Mouse (Mus musculus): Measurements from ENCODE around the gene Mob3a. TPM values are rescaled to one million over a fixed set of nuclear protein-coding genes. Genes with fewer than 3 reads are reported as not detected.

Mob3a gene
- polyA plus RNA-seq, 2 experiments: 33.7 to 36.5 TPM

DNA sequence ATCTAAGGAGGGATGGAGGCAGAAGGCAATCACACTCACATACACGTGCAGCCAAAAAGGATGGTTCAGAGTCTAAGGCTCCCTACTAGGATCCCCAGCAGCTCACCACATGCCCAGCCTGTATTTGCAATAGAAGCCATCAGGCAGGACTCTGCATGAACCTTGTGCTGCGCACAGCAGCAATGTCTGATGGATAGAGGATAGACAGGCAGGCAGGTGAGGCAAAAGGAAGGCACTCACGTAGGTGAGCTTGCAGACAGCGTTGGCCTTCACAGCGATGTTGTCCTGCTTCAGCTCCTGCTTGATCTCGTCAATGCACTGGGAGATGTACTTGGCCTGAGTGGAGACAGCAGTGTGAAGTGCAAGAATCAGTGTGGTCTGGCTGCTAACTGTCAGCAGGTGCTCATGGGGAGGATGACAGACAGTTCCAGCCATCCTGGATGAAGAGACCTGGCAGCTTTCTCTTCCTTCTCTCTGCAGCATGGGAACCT is 30.9 kb upstream of the Mob3a start:
- no peak for ATAC-seq (ENCODE audit: low FRiP score, low read depth)
- DNase-seq (ENCODE audit: low spot score): no peak
- Histone ChIP-seq H3K9me3 (ENCODE audit: control insufficient read depth, low read length) (no peaks in the 10 kb centered on the region), H3K4me2 (replicated peaks; ENCODE audit: low read depth, low read length, severe bottlenecking) (no peak overlapping the region), H3K36me3 (ENCODE audit: control insufficient read depth, insufficient read depth, low read length) (peaks cover 72% of the 10 kb centered on the region), H3K4me3 (replicated peaks; ENCODE audit: low read length) (no peak overlapping the region), H3K4me1 (ENCODE audit: control insufficient read depth, insufficient read depth, low read length) (no peaks in the 10 kb centered on the region), H3K9ac (ENCODE audit: low read depth, low read length, severe bottlenecking) (no peak overlapping the region), H3K27ac (replicated peaks; ENCODE audit: low read depth, low read length) (no peak overlapping the region), H3K27me3 (ENCODE audit: control insufficient read depth, insufficient read depth, low read length) (no peaks in the 10 kb centered on the region)
- TF ChIP-seq POLR2A (IDR thresholded peaks at IDR 0.05; ENCODE audit: borderline replicate concordance, extremely low read depth, insufficient read depth, insufficient read length): no peak
- 99% methylated on average over 6 of the region's 6 CpGs for WGBS

DNA sequence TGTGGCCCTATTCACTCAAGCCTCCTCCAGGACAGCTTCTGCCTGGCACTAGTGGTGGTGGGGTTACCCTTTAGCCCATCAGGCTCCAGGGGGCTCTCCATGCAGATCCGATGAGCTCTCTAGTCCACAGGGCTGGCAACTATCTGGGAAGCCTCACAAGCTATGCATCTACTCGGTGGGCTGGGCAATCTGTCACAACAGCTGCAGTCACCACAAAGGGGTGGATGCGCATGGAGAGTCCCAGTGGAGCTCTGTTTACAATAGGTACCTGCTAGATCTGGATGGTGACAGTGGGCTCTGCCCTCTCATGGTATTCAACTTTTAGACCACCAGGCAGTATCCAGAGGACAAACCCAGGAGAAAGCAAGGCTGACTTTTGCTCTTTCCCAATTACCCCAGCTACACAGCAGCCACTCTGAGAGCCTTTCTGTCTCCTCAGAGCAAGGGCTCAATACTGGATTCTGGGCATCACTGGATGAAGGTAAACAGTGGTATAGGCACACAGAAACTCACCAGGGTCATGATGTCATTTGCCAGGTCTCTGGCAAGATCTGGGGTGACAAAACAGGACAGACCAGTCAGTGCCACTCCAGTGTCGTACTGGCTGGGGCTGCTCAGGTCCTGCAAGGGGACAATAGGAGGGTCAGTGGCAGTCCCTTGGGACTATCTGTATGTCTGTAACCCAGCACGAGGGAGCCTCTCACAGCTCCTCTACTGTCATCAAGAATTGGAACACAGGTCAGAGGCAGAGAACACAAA is 25.8 kb upstream of the Mob3a start:
- Histone ChIP-seq H3K4me3 (replicated peaks; ENCODE audit: low read length) (no peak overlapping the region), H3K9ac (ENCODE audit: low read depth, low read length, severe bottlenecking) (no peak overlapping the region), H3K27me3 (ENCODE audit: control insufficient read depth, insufficient read depth, low read length) (no peaks in the 10 kb centered on the region), H3K36me3 (ENCODE audit: control insufficient read depth, insufficient read depth, low read length) (peaks cover 98% of the 10 kb centered on the region), H3K9me3 (ENCODE audit: control insufficient read depth, low read length) (no peaks in the 10 kb centered on the region), H3K4me1 (ENCODE audit: control insufficient read depth, insufficient read depth, low read length) (no peaks in the 10 kb centered on the region), H3K4me2 (replicated peaks; ENCODE audit: low read depth, low read length, severe bottlenecking) (no peak overlapping the region), H3K27ac (replicated peaks; ENCODE audit: low read depth, low read length) (no peak overlapping the region)
- ATAC-seq (ENCODE audit: low FRiP score, low read depth) (no peak), DNase-seq (ENCODE audit: low spot score) (no peak)
- 82% methylated on average over 5 of the region's 5 CpGs for WGBS
- no peak for TF ChIP-seq POLR2A (IDR thresholded peaks at IDR 0.05; ENCODE audit: borderline replicate concordance, extremely low read depth, insufficient read depth, insufficient read length)

DNA sequence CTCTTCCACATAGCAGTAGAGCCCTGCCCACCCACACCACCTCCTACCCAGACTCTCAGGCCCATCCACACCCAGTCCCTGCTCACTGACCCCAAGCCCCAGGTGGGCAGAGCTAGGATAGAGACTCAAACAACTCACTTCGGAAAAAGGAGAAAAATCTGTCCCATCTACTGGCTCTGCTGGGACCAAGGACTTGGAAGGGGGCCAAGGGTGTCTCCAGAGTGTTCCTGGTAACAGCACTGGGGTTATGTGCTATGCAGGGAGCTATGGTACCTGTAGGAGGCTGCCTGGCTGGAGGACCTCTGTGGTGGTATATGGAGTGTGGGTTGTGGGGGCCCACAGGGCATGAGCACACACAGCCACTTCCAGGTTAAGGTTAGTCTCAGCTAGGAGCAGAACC is 15.5 kb upstream of the Mob3a start:
- Histone ChIP-seq H3K27me3 (ENCODE audit: control insufficient read depth, insufficient read depth, low read length) (no peaks in the 10 kb centered on the region), H3K27ac (replicated peaks; ENCODE audit: low read depth, low read length) (no peak overlapping the region), H3K9me3 (ENCODE audit: control insufficient read depth, low read length) (no peaks in the 10 kb centered on the region), H3K4me2 (replicated peaks; ENCODE audit: low read depth, low read length, severe bottlenecking) (no peak overlapping the region), H3K4me3 (replicated peaks; ENCODE audit: low read length) (no peak overlapping the region), H3K9ac (ENCODE audit: low read depth, low read length, severe bottlenecking) (no peak overlapping the region), H3K36me3 (ENCODE audit: control insufficient read depth, insufficient read depth, low read length) (peaks cover 99% of the 10 kb centered on the region), H3K4me1 (ENCODE audit: control insufficient read depth, insufficient read depth, low read length) (no peaks in the 10 kb centered on the region)
- 81% methylated on average over 1 of the region's 1 CpGs for WGBS
- TF ChIP-seq POLR2A (IDR thresholded peaks at IDR 0.05; ENCODE audit: borderline replicate concordance, extremely low read depth, insufficient read depth, insufficient read length): no peak
- ATAC-seq (ENCODE audit: low FRiP score, low read depth) (no peak), DNase-seq (ENCODE audit: low spot score) (no peak)

DNA sequence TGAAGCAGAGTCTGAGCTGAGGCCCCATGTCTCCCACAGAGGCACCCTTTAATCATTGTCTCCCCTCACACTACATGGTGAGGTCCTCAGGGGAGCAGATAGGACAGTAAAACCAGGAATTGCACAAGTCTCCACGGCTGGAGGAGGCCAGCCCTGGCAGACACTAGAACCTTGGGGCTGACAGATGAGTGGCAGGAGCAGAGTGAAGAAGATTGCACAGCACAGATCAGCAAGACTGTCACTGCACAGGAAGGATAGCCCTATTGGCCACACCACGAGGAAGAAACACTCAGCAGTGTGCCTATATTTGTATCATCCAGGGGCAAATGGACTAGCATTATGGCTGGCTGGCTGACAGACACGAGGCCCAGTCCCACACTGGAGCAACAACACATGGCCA is 9.1 kb upstream of the Mob3a start:
- 84% methylated on average over 3 of the region's 3 CpGs for WGBS
- no peaks in the 10 kb centered on the region for H3K9me3 ChIP-seq (ENCODE audit: control insufficient read depth, low read length)
- H3K4me3 ChIP-seq (replicated peaks; ENCODE audit: low read length): no peak overlapping the region
- DNase-seq (ENCODE audit: low spot score) (no peak), ATAC-seq (ENCODE audit: low FRiP score, low read depth) (no peak)
- H3K4me1 ChIP-seq (ENCODE audit: control insufficient read depth, insufficient read depth, low read length): no peaks in the 10 kb centered on the region
- no peak overlapping the region for H3K9ac ChIP-seq (ENCODE audit: low read depth, low read length, severe bottlenecking)
- peaks cover 98% of the 10 kb centered on the region for H3K36me3 ChIP-seq (ENCODE audit: control insufficient read depth, insufficient read depth, low read length)
- H3K4me2 ChIP-seq (replicated peaks; ENCODE audit: low read depth, low read length, severe bottlenecking): no peak overlapping the region
- no peak overlapping the region for H3K27ac ChIP-seq (replicated peaks; ENCODE audit: low read depth, low read length)
- H3K27me3 ChIP-seq (ENCODE audit: control insufficient read depth, insufficient read depth, low read length): no peaks in the 10 kb centered on the region
- no peak for TF ChIP-seq POLR2A (IDR thresholded peaks at IDR 0.05; ENCODE audit: borderline replicate concordance, extremely low read depth, insufficient read depth, insufficient read length)

DNA sequence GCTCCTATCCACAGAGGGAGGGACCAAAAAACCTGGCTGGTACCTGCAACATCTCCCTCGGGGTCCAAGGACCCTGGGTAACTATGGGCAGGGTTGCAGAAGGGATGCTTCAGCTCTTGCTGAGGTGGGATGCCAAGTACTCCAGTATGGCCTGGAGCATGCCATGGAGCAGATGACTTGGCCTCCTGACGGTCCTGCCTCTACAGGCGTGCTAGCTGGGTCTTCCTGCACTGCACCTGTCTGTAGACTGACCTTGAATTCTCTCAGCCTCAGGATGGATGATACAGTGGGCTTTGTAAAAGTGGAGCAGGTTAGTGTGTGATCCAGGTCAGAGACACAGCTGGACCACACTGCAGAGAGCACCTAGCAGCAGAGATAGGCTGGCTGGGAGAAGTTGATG is 3.7 kb upstream of the Mob3a start:
- no peak for DNase-seq (ENCODE audit: low spot score)
- peaks cover 50% of the 10 kb centered on the region for H3K36me3 ChIP-seq (ENCODE audit: control insufficient read depth, insufficient read depth, low read length)
- 60% methylated on average over 3 of the region's 3 CpGs for WGBS
- TF ChIP-seq POLR2A (IDR thresholded peaks at IDR 0.05; ENCODE audit: borderline replicate concordance, extremely low read depth, insufficient read depth, insufficient read length): no peak
- no peaks in the 10 kb centered on the region for H3K27me3 ChIP-seq (ENCODE audit: control insufficient read depth, insufficient read depth, low read length)
- H3K4me1 ChIP-seq (ENCODE audit: control insufficient read depth, insufficient read depth, low read length): peaks cover 19% of the 10 kb centered on the region
- H3K4me2 ChIP-seq (replicated peaks; ENCODE audit: low read depth, low read length, severe bottlenecking): no peak overlapping the region
- H3K9me3 ChIP-seq (ENCODE audit: control insufficient read depth, low read length): no peaks in the 10 kb centered on the region
- H3K9ac ChIP-seq (ENCODE audit: low read depth, low read length, severe bottlenecking): no peak overlapping the region
- no peak overlapping the region for H3K4me3 ChIP-seq (replicated peaks; ENCODE audit: low read length)
- no peak overlapping the region for H3K27ac ChIP-seq (replicated peaks; ENCODE audit: low read depth, low read length)
- ATAC-seq (ENCODE audit: low FRiP score, low read depth): no peak

Data from limb, embryonic 14.5 days (tissue).